Mouse (Mus musculus) T-helper 17 cell (primary cell): ENCODE measurements at regions not wholly inside any gene's neighbourhood (a gene's known extent, or its start where the extent isn't known, plus 50 kb on each side); places are given as distances from the start of the nearest gene placed in this dataset.

Experiments used
- in situ Hi-C, 2 experiments: fragments of 300-600 bp; cut with MboI, MseI; formaldehyde crosslinking; loops; 1 replicate in 1 of 2; 2 replicates in 1 of 2; pipeline ENCODE4 v1.15.1; 2025; ENCODE audit warnings: high pct_unique_total_duplicates in 2 of 2

GRCm38 (mm10) chr2:55687345-55687744, 251.6 kb downstream of the Kcnj3 start:
- in situ Hi-C loops: no loop called here

GRCm38 (mm10) chr2:55692902-55693870, 257.4 kb downstream of the Kcnj3 start:
- in situ Hi-C loops: no loop called here

- in situ Hi-C loops: loop anchor here in 1 of 2 experiments (5.0 to 10.0 kb wide), 2 partner anchors 385 to 1052 kb away; no protein-coding TSS in a partner anchor
Observed at GRCm38 (mm10) chr2:55699705-55700104, 263.9 kb downstream of the Kcnj3 start.
